Mouse (Mus musculus): ENCODE measurements around the gene Xxylt1.

The Xxylt1 gene

DNA sequence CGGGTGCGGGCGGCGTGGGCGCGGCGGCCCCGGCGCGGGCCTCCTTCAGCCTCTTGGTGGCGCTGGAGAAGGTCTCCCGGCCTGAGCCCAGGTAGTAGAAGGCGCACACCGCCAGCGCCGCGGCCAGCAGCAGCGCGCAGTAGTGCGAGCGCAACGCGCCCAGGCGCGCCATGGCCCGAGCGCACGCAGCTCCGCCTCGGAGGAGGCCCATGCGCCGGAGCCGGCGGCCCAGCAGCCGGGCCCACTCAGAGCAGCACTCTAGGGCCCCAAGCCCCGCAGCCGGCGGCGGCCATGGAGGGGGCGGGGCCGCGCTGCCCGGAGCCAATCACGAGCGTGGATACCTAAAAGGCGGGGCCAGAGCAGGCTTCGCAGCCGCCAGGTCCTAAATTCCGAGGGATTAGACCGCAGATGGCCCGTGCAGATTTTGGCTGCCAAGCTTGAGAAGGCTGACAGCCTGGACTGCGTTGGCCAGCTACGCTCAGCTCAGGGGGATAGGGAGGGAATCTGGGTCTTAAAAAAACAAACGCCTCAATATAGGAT lies at the start of gene Xxylt1:
Xxylt1 (minus strand) TSS at position 308 of the 540 bp plus-strand sequence.
- peak; percentile 96 for DNase-seq (ENCODE audit: low spot score)

- DNase-seq (ENCODE audit: low spot score), result no peak
These were observed 46.9 kb upstream of the Xxylt1 start for GRCm38 (mm10) chr16:31128116-31128515.

DNA sequence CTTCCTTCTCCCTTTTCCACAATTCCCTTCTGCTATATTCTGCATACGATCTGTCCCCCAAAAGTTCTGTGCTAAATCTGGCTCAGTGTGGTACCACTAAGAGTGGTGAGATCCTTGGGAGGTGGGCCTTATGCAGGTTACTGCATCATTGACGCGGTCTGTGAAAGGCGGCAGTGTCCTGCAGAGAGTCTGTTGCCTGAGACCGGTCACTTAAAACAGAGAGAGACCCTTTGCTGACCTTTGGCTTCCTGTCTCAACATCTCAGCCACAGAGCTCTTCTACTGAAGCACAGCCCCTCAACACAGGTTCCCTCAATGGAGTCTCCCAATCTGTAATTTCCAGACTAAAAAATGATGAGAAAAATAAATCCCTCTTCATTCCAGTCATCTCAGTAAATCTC lies 43.8 kb upstream of the Xxylt1 start:
- DNase-seq (ENCODE audit: low spot score), result peak; percentile 55

GRCm38 (mm10) chr16:31121612-31122011 lies 40.4 kb upstream of the Xxylt1 start:
- no peak for DNase-seq (ENCODE audit: low spot score)

GRCm38 (mm10) chr16:31113596-31113995 lies 32.4 kb upstream of the Xxylt1 start:
- no peak for DNase-seq (ENCODE audit: low spot score)

- DNase-seq (ENCODE audit: low spot score), result no peak
These were observed 20.1 kb upstream of the Xxylt1 start for GRCm38 (mm10) chr16:31101352-31101751.

GRCm38 (mm10) chr16:31099906-31100305 lies 18.7 kb upstream of the Xxylt1 start:
- DNase-seq (ENCODE audit: low spot score), result no peak

DNA sequence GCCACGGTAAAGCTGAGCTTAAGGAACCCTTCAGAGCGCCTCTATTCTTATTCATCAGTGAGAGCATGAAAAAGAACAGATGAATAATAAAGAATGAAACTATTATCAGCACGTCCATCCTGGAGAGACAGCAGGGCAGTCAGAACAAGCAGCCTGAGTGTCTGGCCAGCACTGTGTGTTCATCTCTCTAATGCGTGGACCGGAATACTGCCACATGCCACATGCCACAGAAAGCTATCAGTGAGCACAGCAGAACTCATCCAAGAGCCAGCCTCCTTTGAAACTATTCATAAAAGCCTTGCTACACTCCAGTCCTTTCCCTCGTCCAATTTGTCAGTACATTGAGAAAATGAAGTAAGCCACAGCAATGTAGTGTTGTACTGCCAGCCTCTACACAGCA lies 12.8 kb upstream of the Xxylt1 start:
- DNase-seq (ENCODE audit: low spot score), result no peak

DNA sequence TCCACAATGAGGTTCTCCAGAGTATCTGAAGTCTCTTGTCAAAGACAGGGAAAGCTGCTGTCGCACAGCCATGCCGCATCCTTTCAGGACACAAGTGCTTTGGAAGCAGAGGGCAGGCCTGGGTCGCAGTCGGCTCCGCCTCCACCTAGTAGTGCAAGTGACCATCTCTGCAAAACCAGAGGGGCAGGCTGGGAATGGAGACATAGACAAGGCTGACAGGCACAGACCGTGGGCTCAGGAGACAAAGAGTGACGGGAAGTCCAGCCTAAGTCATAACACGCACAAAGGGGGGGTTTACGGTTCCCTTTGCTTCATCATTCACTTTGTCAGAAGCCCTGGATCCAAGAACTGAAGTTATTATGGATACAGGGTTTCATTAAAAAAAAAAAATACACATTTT lies 12.0 kb upstream of the Xxylt1 start:
- DNase-seq (ENCODE audit: low spot score), result peak; percentile 68

DNA sequence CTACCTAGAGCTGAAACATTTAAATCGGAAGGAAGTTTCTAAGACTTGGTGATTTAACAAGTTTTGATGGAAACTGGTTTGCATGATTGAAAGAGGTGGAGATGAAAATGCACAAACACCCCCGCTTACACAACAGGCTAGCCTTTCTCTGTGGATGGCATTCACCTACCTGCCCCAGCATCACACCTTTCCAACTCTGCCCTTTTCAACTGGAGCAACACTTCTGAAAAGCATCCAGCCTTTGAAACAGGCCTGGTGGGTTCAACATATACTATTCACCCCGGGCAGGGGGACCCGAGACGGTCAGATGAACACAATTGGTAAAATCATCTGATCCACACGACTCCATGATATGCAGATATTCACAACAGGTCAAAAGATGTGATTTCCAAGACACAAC lies 659 bp upstream of the Xxylt1 start:
- DNase-seq (ENCODE audit: low spot score), result no peak

DNA sequence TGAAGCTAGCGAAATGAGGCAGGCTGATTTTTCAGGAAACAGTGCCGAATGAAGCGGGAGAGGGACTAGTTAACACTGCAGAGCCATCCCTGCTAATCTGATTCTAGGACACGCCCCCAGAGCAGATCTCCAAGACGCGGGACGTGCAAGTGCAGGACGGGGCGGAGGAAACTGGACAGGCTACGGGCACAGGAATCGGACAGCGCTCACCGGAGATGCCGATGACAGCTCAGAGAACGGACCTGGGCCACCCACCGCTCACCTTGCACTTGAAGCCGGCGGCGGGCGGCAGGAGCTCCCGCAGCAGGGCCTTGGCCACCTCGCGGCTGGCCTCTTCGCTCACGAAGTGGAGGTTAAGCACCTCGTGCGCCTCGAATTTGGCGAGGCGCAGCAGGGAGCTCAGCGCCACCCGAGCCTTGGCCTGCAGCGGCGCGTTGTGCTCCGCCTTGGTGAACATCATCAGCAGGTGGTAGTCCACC lies 620 bp downstream of the Xxylt1 start:
- peak; percentile 88 for DNase-seq (ENCODE audit: low spot score)

GRCm38 (mm10) chr16:31077396-31077795 lies 3.8 kb downstream of the Xxylt1 start:
- DNase-seq (ENCODE audit: low spot score), result no peak

DNA sequence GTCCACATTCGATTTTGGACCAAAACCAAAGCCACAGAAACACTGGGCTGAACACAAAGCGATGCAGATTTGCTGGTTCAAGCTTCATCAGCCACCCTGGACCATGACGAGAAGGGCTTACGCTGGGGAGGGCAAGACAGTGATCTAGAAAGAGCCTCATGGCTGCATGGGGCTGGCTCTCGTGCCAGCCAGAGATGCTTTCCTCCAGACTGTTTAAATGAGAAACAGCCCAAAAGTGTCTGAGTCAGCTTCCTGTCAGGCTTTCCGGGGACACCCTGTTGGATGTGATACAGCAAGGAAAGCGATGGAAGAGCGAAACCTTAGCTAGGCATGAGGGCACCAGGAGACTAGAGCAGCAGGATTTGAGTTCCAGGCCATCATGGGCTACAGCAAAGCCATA lies 4.8 kb downstream of the Xxylt1 start:
- no peak for DNase-seq (ENCODE audit: low spot score)

GRCm38 (mm10) chr16:31074324-31074908 lies 6.8 kb downstream of the Xxylt1 start:
- DNase-seq (ENCODE audit: low spot score), result no peak

DNA sequence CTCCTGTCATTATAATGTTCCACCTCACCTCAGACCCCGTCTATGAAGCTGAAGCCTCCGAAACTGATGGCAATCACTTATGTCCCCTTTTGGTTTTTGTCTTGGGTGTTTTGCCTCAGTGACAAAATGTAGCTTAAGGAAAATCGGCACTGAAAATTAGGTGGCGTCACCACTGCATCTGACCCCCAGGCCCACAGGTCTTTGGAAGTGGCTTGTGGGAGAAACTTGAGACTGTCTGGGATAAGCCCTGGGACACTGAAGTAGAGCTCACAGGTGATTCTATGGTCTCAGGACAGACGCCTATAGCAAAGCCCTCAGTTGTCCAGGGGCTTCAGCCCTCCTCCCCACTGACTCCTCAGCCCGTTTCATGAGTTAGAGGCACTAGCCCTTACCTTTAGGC lies 9.5 kb downstream of the Xxylt1 start:
- no peak for DNase-seq (ENCODE audit: low spot score)

- DNase-seq (ENCODE audit: low spot score), result peak; percentile 95
These were observed 10.7 kb downstream of the Xxylt1 start for GRCm38 (mm10) chr16:31070358-31071133.

DNA sequence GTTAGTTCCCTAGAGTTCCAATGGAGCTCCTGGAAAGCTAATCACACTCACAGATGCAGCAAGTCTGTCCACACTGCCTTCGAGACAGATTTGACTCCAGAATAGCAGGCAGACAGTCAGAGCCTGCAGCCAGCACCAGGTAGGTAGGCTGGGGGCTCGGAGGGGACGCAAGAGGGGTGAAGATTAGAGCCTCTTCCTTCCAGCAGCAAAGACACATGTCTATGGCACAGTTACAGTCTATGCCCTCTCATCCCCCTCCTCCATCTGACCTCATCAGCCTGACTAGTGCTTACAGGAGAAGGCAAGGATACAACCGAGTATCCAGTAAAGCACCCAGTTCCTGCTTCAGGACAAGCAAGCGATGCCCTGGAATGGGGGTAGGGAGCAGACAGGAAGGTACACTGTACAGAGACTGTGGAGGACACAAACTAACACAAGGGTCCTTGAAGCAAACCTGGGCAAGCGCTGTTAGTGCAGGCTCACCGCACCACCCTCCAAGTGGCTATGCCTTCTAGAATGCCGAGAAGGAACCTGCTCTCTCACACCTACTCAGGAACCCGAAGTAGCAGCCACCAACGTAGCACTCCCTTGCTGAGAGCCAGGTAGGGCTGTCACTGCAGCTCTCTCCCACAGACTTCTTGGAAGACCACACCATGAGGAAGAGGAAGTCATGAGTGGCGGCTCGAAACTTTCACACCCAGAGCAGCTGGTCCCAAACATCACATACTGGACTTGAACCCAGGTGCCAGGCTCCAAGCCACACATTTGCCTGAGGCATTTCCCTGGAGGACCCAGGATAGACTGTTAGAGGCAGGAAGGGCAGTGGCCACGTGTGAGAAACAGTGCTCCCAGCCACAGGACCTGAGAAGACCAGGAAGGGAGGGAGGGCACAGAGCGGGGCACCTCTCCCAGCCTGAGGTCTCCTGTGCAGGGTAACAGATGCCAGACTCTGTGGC lies 11.7 kb downstream of the Xxylt1 start:
- no peak for DNase-seq (ENCODE audit: low spot score)

GRCm38 (mm10) chr16:31068280-31068679 lies 13.0 kb downstream of the Xxylt1 start:
- no peak for DNase-seq (ENCODE audit: low spot score)

- DNase-seq (ENCODE audit: low spot score), result peak; percentile 11
These were observed 14.7 kb downstream of the Xxylt1 start for GRCm38 (mm10) chr16:31066344-31067098.

- no peak for DNase-seq (ENCODE audit: low spot score)
These were observed 16.4 kb downstream of the Xxylt1 start for GRCm38 (mm10) chr16:31064782-31065181.

DNA sequence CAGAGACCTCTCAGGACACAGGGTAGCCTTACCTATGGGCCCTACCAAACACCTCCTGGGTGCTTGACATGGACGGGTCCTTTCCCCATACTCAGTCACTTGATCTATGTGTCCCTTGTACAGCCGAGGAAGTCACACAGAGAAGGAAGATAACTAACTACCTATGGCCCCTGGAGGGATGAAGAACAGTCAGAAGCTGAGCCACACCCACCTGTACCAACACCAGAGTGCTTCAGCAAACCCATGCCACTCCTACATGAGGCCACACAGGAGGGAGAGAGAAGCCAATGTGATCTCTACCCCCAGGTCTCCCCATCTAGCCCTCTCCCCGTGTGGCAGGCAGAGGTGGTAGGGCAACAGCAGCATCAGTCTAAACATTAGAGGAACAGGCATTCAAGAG lies 18.3 kb downstream of the Xxylt1 start:
- DNase-seq (ENCODE audit: low spot score), result no peak
